Mouse (Mus musculus) G1E-ER4 (cell line): ENCODE results near the gene Syn1. TPM values are rescaled to one million over a fixed set of nuclear protein-coding genes. Genes with fewer than 3 reads are reported as not detected.

Experiments
- GATA1 ChIP-seq: IDR thresholded peaks from one replicate; pipeline ENCODE4 v1.8.0; 2012; ENCODE audit warnings: low read length, inconsistent platforms
- polyA plus RNA-seq: library from polyadenylated mRNA; stranded (reverse); fragments of >175 nt; gene quantifications from 2 replicates; pipeline ENCODE4 v1.2.3, GENCODE M21; 2012

The Syn1 gene
- polyA plus RNA-seq, 1 experiment: not detected

DNA sequence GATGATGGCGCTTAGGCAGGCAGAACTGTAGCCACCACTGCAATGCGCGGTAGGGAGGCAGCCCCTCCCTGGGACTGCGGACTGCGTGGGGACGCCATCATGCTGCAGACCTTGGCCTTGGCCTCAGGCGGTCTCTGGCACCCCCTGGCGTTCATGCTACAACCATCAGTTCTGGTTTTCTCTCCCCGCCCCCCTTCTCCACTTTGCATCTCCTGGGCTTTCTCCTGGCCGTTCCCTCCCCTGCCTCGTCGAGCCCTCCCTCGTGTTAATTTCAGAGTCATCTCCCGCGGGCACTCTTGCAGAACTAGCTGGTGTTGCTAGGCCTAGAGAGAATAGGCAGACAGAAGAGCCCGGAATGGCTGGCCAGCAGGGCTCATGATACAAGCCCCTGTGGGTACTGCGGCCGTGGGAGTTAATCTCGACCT is 101.6 kb downstream of the Syn1 start:
- no peak for TF ChIP-seq GATA1

DNA sequence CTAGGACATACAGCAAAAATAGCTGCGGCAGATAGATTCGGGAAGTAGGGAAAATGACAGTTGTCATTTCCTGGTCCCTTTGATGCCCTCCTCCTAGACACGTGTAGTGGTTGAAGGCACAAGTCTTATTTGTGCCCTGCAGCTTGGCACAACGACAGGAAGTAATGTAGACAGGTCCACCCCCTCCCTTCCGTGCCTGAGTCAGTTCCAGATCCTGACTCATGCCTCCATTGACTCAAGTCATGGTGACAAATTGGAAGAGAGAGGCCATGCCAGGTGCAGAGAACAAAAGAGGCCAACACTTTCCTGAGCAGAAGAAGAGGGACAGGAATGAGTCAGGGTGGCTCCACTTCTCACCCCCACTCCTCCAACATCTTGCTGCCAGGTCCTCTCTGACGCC is 103.8 kb downstream of the Syn1 start:
- no peak for TF ChIP-seq GATA1

Other genes with a start within 250 kb of the Syn1 start
- 90.8 and 112 TPM in 2 replicates for gene Cdk16, start 233.1 kb downstream of the Syn1 start, polyA plus RNA-seq
- 10.1 and 10.8 TPM in 2 replicates for gene Usp11, start 217.1 kb downstream of the Syn1 start, polyA plus RNA-seq
- gene Araf, start 123.2 kb downstream of the Syn1 start, polyA plus RNA-seq: 12.7 and 47.6 TPM in 2 replicates
- not detected in 2 replicates for gene Timp1, start 50.8 kb downstream of the Syn1 start, polyA plus RNA-seq
- 3.8 and 5.4 TPM in 2 replicates for gene Cfp, start 10.6 kb upstream of the Syn1 start, polyA plus RNA-seq
- gene Elk1, start 29.6 kb upstream of the Syn1 start, polyA plus RNA-seq: 15.0 and 17.8 TPM in 2 replicates
- gene Uxt, start 41.0 kb upstream of the Syn1 start, polyA plus RNA-seq: 20.6 and 35.5 TPM in 2 replicates
- gene Zfp182, start 141.3 kb upstream of the Syn1 start, polyA plus RNA-seq: 0.08 and 0.19 TPM in 2 replicates
- not detected in 2 replicates for gene Spaca5, start 147.4 kb upstream of the Syn1 start, polyA plus RNA-seq
- gene Zfp300, start 168.5 kb upstream of the Syn1 start, polyA plus RNA-seq: not detected in 2 replicates
- gene Ssxa1, start 194.8 kb upstream of the Syn1 start, polyA plus RNA-seq: not detected in 2 replicates